Mouse (Mus musculus): Measurements from ENCODE around the gene Gm45623.

Gene Gm45623

GRCm38 (mm10) chr13:56753192-56753951 is at the start of gene Gm45623:
TSS of gene Gm45623 (minus strand) at chr13:56753827.
- peak in 1 of 2 experiments; percentile 36 for DNase-seq

GRCm38 (mm10) chr13:56797459-56797858 is 43.8 kb upstream of the Gm45623 start:
- no peak for DNase-seq

GRCm38 (mm10) chr13:56795501-56795900 is 41.9 kb upstream of the Gm45623 start:
- DNase-seq = peak; percentile 54 to 57

GRCm38 (mm10) chr13:56794441-56794840 is 40.8 kb upstream of the Gm45623 start:
- DNase-seq = no peak

- DNase-seq = no peak
Observed at GRCm38 (mm10) chr13:56792844-56793243, 39.2 kb upstream of the Gm45623 start.

- no peak for DNase-seq
Observed at GRCm38 (mm10) chr13:56790683-56791082, 37.1 kb upstream of the Gm45623 start.

GRCm38 (mm10) chr13:56782621-56783020 is 29.0 kb upstream of the Gm45623 start:
- no peak for DNase-seq

GRCm38 (mm10) chr13:56781697-56782096 is 28.1 kb upstream of the Gm45623 start:
- no peak for DNase-seq

- no peak for DNase-seq
Observed at GRCm38 (mm10) chr13:56780746-56781469, 27.3 kb upstream of the Gm45623 start.

GRCm38 (mm10) chr13:56774304-56774703 is 20.7 kb upstream of the Gm45623 start:
- DNase-seq = no peak

- DNase-seq = no peak
Observed at GRCm38 (mm10) chr13:56773262-56773870, 19.7 kb upstream of the Gm45623 start.

- DNase-seq = no peak
Observed at GRCm38 (mm10) chr13:56772592-56772991, 19.0 kb upstream of the Gm45623 start.

GRCm38 (mm10) chr13:56770786-56771185 is 17.2 kb upstream of the Gm45623 start:
- no peak for DNase-seq

- DNase-seq = peak in 1 of 2 experiments; percentile 47
Observed at GRCm38 (mm10) chr13:56770136-56770578, 16.5 kb upstream of the Gm45623 start.

GRCm38 (mm10) chr13:56769431-56769830 is 15.8 kb upstream of the Gm45623 start:
- no peak for DNase-seq

- no peak for DNase-seq
Observed at GRCm38 (mm10) chr13:56766211-56766610, 12.6 kb upstream of the Gm45623 start.

GRCm38 (mm10) chr13:56765284-56766032 is 11.8 kb upstream of the Gm45623 start:
- no peak for DNase-seq

GRCm38 (mm10) chr13:56762446-56763229 is 9.0 kb upstream of the Gm45623 start:
- DNase-seq = peak; percentile 76 to 83

GRCm38 (mm10) chr13:56758492-56758891 is 4.9 kb upstream of the Gm45623 start:
- DNase-seq = peak; percentile 86 to 88

GRCm38 (mm10) chr13:56757201-56757600 is 3.6 kb upstream of the Gm45623 start:
- no peak for DNase-seq

- DNase-seq = peak; percentile 54 to 61
Observed at GRCm38 (mm10) chr13:56755871-56756270, 2.2 kb upstream of the Gm45623 start.

Data from cerebellum, postnatal 10 days (tissue).